Mouse (Mus musculus) c-Kit-positive CD71-positive TER-119-positive erythroid progenitor cells, embryonic 14.5 days (primary cell): Measurements from ENCODE around the gene Serac1.

Experiments
- DNase-seq: peaks from one replicate; pipeline ENCODE4 v3.0.0-alpha.2; 2013; ENCODE audit warnings: low spot score

The Serac1 gene

DNA sequence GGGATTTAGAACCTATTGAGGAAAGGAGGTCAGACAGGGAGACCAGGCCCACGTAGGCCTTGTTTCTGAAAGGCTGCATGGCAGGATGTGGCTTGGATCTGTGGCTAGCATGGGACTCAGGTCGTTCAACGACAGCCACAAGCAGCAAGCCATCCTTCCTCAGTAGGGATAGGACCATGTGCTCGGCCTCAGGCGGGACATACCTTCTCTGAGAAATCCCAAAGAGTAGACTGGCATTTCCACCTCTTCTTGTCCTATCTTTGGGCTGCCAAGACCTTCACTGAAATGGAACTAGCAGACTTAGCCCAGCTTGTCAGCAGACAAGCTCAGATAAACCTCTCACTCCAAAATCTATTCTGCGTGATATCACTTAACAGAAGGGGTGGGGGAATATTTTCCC lies 75.9 kb downstream of the Serac1 start:
- DNase-seq: no peak

GRCm38 (mm10) chr17:6002563-6002962 lies 77.0 kb downstream of the Serac1 start:
- no peak for DNase-seq

GRCm38 (mm10) chr17:6001836-6002235 lies 77.7 kb downstream of the Serac1 start:
- no peak for DNase-seq

GRCm38 (mm10) chr17:6001389-6001788 lies 78.2 kb downstream of the Serac1 start:
- DNase-seq: no peak

DNA sequence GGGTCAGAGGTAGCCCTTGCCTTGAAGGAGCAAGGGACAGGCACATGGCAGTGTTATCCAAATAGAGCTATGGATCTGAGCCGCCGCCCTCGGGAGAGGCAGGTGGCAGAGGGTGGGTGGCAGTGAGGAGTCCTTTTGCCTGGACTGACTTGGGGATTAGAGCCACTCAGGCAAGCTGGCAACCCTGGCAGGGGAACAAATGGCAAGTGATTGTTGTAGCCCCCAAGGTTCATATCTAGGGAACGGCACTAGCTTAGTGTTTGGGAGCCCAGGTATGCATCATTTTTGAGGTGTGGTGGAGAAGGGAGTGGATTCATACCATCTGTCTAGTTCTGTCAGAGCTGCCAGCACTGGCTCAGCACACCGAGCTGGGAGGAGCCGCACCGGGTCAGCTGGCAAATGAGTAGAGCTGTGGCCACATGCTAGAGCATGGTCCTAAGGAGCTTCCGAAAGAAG lies 78.6 kb downstream of the Serac1 start:
- no peak for DNase-seq

DNA sequence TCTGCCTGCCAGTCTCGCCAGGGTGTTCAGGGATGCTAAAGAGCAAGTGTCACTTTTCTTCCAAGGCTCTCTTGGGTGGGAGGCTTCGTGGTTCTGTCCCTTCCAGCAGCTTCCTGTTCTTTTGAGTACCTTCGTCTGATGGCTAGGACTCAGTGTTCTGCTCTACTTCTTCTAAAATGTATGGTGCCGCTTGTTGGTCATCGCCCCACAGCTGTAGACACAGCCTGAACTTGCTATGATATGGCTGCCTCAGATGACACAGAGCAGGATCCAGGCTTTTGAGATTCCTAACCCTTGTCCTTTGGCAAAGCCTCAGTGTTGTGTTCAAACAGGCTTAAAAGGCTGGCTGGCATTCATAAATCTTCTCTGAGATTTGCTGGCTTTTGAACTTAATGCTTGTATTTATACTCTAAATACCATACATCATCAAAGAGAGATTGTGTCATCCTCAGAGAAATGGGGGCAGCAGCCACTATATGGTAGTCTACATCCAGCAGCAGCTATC lies 80.5 kb downstream of the Serac1 start:
- DNase-seq: no peak

- no peak for DNase-seq
Measured at GRCm38 (mm10) chr17:5998235-5998500, 81.4 kb downstream of the Serac1 start.

- no peak for DNase-seq
Measured at GRCm38 (mm10) chr17:5997380-5998234, 81.9 kb downstream of the Serac1 start.

GRCm38 (mm10) chr17:5996589-5996988 lies 83.0 kb downstream of the Serac1 start:
- no peak for DNase-seq

GRCm38 (mm10) chr17:5994606-5995005 lies 84.9 kb downstream of the Serac1 start:
- DNase-seq: no peak

GRCm38 (mm10) chr17:5993581-5994260 lies 85.8 kb downstream of the Serac1 start:
- DNase-seq: no peak

GRCm38 (mm10) chr17:5992866-5993580 lies 86.5 kb downstream of the Serac1 start:
- no peak for DNase-seq
